Mouse (Mus musculus): ENCODE data around the gene Cyp2c37. TPM values are rescaled to one million over a fixed set of nuclear protein-coding genes. Genes with fewer than 3 reads are reported as not detected.
"Not testable (repeated sequence)": the region's sequence is repeated elsewhere in the genome, so short reads cannot be mapped to it uniquely, and the experiment has no call there.

Gene Cyp2c37
- total RNA-seq (2021): not detected
- long read RNA-seq, experiment 1: 0 reads
- long read RNA-seq, experiment 2: 0 reads

DNA sequence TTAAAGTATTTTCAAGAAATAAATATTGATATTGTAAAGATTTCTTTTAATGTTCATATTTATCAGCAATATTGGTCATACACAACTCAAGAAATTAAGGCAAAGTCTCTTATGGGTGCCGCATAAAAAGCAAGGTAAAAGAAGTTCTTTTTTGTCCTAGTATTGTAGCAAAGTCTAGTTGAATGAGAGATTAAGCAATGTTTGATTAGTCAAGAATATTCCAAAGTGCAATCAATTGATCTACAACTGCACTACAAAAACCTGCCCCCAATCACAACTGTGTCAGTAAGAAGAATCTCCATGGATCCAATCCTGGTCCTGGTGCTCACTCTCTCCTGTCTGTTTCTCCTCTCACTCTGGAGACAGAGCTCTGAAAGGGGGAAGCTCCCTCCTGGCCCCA, at the start of gene Cyp2c37:
TSS of gene Cyp2c37 (plus strand) at position 285 of the 400 bp plus-strand sequence.
- not testable (repeated sequence) for DNase-seq

DNA sequence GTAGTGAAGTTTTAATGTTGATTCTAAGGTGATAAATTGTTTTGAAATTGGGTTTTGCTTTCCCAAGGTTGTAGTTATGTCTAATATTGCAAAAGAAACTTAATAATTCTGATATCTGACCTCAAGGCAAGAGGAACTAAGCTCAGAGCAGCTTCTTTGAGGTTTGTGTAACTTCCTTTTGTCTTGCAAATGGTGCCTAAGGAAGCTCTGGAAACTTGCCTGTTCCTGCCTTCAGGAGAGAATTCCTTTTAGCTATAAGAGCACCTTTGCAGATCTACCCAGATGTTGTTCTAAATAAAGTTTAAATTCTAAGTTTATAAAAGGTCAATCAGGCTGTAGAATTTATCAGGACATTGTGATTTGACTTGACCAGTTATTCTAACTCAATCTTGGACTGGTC, 31.4 kb upstream of the Cyp2c37 start:
- not testable (repeated sequence) for DNase-seq

DNA sequence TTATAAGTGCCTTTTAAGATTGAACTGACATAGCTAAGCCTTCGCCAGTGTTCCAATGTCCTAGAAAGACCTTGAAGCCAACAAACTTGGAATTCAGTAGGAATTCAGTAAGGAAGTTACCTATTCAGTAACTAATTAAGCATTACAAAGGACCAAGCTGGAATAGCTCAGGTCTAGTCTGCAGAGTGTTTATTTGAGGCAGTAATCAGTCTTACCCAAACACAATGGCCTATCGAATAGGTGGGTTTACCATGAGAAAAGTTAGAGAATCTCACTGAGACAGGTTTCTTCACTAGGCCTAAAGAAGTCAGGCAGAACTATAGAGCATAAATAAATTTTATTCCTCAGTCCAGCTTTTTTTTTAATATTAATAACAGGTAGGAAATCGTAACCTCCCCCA, 21.1 kb upstream of the Cyp2c37 start:
- DNase-seq: not testable (repeated sequence)

- no peak for DNase-seq
Observed at GRCm38 (mm10) chr19:39989471-39989870, 2.8 kb upstream of the Cyp2c37 start.

Other genes with a start within 250 kb of the Cyp2c37 start
- not detected for gene Cyp2c40, start 179.6 kb upstream of the Cyp2c37 start, total RNA-seq (2021)
- gene Cyp2c69, start 105.6 kb upstream of the Cyp2c37 start, total RNA-seq (2021): not detected
- gene Cyp2c54, start 81.4 kb downstream of the Cyp2c37 start, total RNA-seq (2021): not detected
- not detected for gene Cyp2c50, start 97.3 kb downstream of the Cyp2c37 start, total RNA-seq (2021)
- gene Cyp2c70, start 194.9 kb downstream of the Cyp2c37 start, total RNA-seq (2021): not detected